Mouse (Mus musculus): Measurements from ENCODE around the gene Timm50.

The Timm50 gene

GRCm38 (mm10) chr7:28311926-28312543, at the start of gene Timm50:
Timm50 (minus strand) TSS chr7:28312072.
- peak; percentile 98 for DNase-seq (ENCODE audit: low read depth, low spot score)

GRCm38 (mm10) chr7:28360291-28360690, 48.4 kb upstream of the Timm50 start:
- DNase-seq (ENCODE audit: low read depth, low spot score), result no peak

GRCm38 (mm10) chr7:28359854-28360253, 48.0 kb upstream of the Timm50 start:
- DNase-seq (ENCODE audit: low read depth, low spot score), result no peak

- no peak for DNase-seq (ENCODE audit: low read depth, low spot score)
These were observed 46.6 kb upstream of the Timm50 start for GRCm38 (mm10) chr7:28358431-28358830.

GRCm38 (mm10) chr7:28357984-28358383, 46.1 kb upstream of the Timm50 start:
- DNase-seq (ENCODE audit: low read depth, low spot score), result peak; percentile 80

- DNase-seq (ENCODE audit: low read depth, low spot score), result peak; percentile 92
These were observed 45.1 kb upstream of the Timm50 start for GRCm38 (mm10) chr7:28356981-28357380.

GRCm38 (mm10) chr7:28355221-28355620, 43.3 kb upstream of the Timm50 start:
- DNase-seq (ENCODE audit: low read depth, low spot score), result no peak

GRCm38 (mm10) chr7:28354596-28354995, 42.7 kb upstream of the Timm50 start:
- peak; percentile 65 for DNase-seq (ENCODE audit: low read depth, low spot score)

GRCm38 (mm10) chr7:28354113-28354581, 42.3 kb upstream of the Timm50 start:
- DNase-seq (ENCODE audit: low read depth, low spot score), result peak; percentile 60

- no peak for DNase-seq (ENCODE audit: low read depth, low spot score)
These were observed 41.4 kb upstream of the Timm50 start for GRCm38 (mm10) chr7:28353267-28353666.

- DNase-seq (ENCODE audit: low read depth, low spot score), result no peak
These were observed 39.9 kb upstream of the Timm50 start for GRCm38 (mm10) chr7:28351676-28352191.

- DNase-seq (ENCODE audit: low read depth, low spot score), result peak; percentile 97
These were observed 38.4 kb upstream of the Timm50 start, which contains the start of gene Rps16 for GRCm38 (mm10) chr7:28350155-28350883. Rps16 (plus strand) TSS chr7:28350652.

GRCm38 (mm10) chr7:28348601-28349000, 36.7 kb upstream of the Timm50 start:
- DNase-seq (ENCODE audit: low read depth, low spot score), result no peak

GRCm38 (mm10) chr7:28347746-28348145, 35.9 kb upstream of the Timm50 start:
- no peak for DNase-seq (ENCODE audit: low read depth, low spot score)

- DNase-seq (ENCODE audit: low read depth, low spot score), result peak; percentile 66
These were observed 32.8 kb upstream of the Timm50 start for GRCm38 (mm10) chr7:28344637-28345036.

- no peak for DNase-seq (ENCODE audit: low read depth, low spot score)
These were observed 29.5 kb upstream of the Timm50 start for GRCm38 (mm10) chr7:28341381-28341780.

- peak; percentile 92 for DNase-seq (ENCODE audit: low read depth, low spot score)
These were observed 27.5 kb upstream of the Timm50 start for GRCm38 (mm10) chr7:28339213-28339917.

GRCm38 (mm10) chr7:28338108-28338998, 26.5 kb upstream of the Timm50 start, which contains the start of gene Supt5:
Supt5 (minus strand) TSS chr7:28338746.
- DNase-seq (ENCODE audit: low read depth, low spot score), result peak; percentile 99

- DNase-seq (ENCODE audit: low read depth, low spot score), result no peak
These were observed 23.6 kb upstream of the Timm50 start for GRCm38 (mm10) chr7:28335471-28335870.

GRCm38 (mm10) chr7:28334534-28334933, 22.7 kb upstream of the Timm50 start:
- no peak for DNase-seq (ENCODE audit: low read depth, low spot score)

- no peak for DNase-seq (ENCODE audit: low read depth, low spot score)
These were observed 16.4 kb upstream of the Timm50 start for GRCm38 (mm10) chr7:28328260-28328659.

All from R1 (cell line).